Mouse (Mus musculus): Measurements from ENCODE around the gene Chd3. TPM values are rescaled to one million over a fixed set of nuclear protein-coding genes. Genes with fewer than 3 reads are reported as not detected.
A peak's percentile ranks its signal among the peaks of the same experiment; 100 is the strongest.

Gene Chd3
- total RNA-seq, 2 experiments from 2014 or later: 541 to 561 TPM

DNA sequence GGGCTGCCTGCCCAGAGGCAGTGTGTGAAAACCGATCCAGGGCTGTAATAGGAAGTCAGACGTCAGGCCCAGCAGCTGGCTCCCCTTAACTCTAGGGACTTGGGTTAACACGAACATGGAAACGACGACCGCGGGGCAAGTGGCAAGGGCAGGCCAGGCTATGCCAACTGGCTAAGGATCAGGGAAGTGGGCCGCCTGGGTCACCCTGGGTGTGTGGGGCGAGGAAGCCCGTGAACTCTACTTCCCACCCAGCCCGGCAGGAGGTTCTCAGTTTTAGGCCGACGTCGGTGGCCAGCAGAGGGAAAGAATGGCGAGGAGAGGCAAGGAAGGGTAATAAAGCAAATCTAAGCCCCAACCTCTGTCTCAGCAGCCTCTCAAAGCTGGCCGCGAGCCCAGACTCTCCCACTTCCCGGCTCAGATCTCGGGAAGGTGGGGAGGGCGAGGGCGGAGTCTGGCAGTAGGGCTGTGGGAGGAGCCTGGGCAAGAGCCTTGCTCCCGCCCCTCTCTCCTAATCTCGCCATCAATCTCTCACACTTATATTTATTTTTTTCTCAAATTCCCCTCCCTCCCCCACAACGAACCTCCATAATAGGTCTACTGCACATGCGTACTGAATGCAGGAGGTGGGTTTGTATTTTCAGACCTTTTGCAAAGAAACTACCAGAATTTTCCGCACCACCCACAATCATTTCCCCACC is 2.9 kb downstream of the Chd3 start:
- H3K4me3 ChIP-seq: peak overlapping the region; percentile 87
- peak overlapping the region; percentile 99 for H3K27ac ChIP-seq
- TF ChIP-seq CTCF (conservative IDR thresholded peaks at IDR 0.05): peak; percentile 53
- DNase-seq (ENCODE audit: low spot score in 2 of 2): peak; percentile 95 to 97

DNA sequence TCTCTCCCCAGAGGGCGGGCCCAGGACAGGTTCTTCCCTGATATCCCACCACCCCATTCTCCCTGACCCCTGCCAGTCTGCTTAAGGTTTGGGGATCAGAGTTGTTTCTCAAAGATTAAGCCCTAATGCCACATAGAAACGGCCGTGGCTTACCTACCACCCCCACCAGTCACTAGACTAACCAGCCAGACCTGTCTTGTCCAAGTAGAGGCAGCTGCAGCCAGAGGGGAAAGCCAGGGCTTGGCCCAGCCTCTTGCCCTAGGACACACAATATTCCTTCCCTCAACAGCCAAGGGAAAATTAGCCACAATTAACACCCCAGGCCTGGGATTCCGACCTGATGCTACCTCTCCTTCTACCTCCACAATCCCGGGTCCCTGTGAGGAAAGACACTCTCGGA is 3.5 kb downstream of the Chd3 start:
- no peak for DNase-seq (ENCODE audit: low spot score in 2 of 2)
- H3K4me3 ChIP-seq: peak overlapping the region; percentile 87
- no peak for TF ChIP-seq CTCF (conservative IDR thresholded peaks at IDR 0.05)

DNA sequence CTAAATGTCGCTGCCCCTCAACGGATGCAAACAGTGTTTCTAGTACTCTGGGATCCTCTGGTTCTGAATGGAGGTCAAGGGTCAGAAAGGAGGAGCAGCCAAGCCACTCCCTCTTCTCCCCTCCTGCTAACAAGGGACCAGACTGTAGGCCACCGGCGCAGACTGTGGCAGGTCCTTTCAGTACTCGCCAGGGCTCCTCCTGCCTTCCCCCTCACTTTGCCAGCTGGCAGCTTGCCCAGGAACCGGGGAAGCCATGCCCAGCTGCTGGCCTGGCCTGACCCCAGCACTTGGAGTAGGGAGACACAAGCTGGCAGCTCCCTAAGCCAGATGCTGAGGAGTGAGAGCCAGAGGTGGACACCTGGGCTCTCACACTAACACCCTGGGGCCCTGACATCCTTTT is 4.3 kb downstream of the Chd3 start:
- peak; percentile 87 to 91 for DNase-seq (ENCODE audit: low spot score in 2 of 2)
- Histone ChIP-seq H3K27ac (peak overlapping the region; percentile 99), H3K4me3 (peak overlapping the region; percentile 25)
- TF ChIP-seq CTCF (conservative IDR thresholded peaks at IDR 0.05): no peak; the same call in none of the 2 replicates

More for the DNA sequence above, 3.5 kb downstream of the Chd3 start:
- H3K27ac ChIP-seq: peak overlapping the region; percentile 99

DNA sequence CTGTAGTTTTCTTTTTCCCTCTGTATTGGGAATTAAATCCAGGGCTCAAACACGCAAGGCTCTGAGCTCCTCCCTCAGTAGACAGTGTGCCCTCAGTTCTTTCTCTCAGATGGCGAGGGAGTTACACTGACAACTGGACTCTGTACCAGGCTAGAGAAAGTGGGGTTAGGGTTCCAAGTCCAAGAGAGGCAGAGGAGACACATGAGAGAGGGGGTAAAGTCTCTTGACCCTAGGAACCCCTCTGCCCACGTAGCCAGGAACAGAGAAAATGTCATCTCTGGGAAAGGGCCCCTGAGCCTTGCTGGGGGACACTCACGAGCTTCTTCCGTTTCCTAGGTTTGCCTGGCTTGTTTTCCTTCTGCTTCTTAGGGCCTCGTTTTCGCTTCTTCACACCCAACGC is 4.8 kb downstream of the Chd3 start:
- TF ChIP-seq CTCF (conservative IDR thresholded peaks at IDR 0.05): no peak
- Histone ChIP-seq H3K27ac (peak overlapping the region; percentile 99), H3K4me3 (peak overlapping the region; percentile 1; the same call in 1 of the 2 replicates)
- no peak for DNase-seq (ENCODE audit: low spot score in 2 of 2)

DNA sequence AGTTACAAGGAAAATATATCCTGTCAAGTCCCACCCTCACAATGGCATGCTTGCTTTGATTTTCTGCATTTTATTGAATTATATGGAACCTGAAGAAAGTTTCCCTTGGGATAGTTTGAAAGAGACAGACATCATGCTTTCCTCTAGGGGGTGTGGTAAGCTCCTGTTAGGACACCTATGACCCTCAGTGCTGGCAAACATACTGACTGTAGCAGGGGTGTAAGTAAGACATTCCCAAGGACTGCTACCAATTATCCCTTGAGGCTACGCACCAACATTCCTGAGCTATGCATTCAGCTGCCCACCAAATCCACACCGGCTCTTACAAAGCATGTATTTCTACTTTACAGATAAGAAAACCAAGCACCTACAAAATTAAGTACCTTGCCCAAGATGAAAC is 6.7 kb downstream of the Chd3 start:
- TF ChIP-seq CTCF (conservative IDR thresholded peaks at IDR 0.05): peak; percentile 32
- Histone ChIP-seq H3K27ac (no peak overlapping the region), H3K4me3 (no peak overlapping the region)
- DNase-seq (ENCODE audit: low spot score in 2 of 2): no peak

DNA sequence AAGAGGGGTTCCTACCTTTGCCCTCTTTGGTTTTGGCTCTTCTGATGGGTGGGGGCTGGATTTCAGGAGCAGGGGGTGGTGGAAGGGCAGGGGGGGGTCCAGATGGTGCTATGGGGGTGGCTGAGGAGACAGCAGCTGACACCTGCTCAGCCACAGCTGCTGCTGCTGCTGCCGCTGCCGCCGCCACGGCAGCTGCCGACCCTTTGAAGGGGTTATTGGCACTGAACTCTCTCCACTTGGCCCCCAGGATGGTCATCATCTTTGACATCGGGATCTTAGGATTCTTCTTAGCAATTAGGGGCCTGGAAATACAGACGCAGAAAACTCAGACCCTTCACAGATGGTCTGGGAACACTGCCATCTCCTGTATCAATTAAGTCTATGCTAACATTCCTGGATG is 7.2 kb downstream of the Chd3 start:
- no peak for DNase-seq (ENCODE audit: low spot score in 2 of 2)
- no peak overlapping the region for H3K27ac ChIP-seq
- TF ChIP-seq CTCF (conservative IDR thresholded peaks at IDR 0.05): no peak
- no peak overlapping the region for H3K4me3 ChIP-seq

DNA sequence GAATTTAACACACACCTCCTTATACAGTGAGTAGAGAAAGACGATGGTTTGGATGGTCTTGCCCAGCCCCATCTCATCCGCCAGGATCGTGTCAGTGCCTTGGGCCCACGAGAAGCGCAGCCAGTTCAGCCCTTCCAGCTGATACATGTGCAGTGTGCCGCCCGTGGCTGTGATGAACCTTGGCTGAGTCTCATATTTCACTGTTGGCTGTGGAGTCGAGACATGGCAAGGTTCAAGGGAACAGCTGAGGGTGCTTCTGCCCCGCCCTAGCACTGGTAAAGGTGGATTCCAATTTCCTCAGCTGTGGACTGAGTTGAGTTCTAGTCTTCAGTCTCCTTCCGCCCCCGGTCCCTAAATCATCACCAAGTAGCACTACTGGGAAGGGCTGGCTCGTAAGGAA is 11.5 kb downstream of the Chd3 start:
- no peak for DNase-seq (ENCODE audit: low spot score in 2 of 2)
- TF ChIP-seq CTCF (conservative IDR thresholded peaks at IDR 0.05): no peak
- no peak overlapping the region for H3K27ac ChIP-seq
- no peak overlapping the region for H3K4me3 ChIP-seq

DNA sequence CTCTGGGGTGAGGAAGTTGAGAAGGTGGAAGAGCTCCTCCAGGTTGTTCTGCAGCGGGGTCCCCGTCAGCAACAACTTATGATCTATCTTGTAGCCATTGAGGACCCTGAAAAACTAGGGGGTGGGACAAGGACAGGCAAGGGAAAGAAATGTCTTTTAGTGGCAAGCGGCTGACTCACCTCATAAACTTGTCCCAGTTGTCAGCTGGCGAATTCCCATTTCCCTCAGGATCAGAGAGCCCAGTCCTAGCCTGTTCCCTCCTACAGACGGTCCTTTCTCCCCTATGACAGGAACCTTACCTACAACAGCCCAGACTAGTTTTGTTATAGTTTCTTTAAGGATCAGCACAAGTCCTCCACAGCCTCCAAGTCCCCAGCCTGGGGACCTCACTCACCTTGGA is 12.7 kb downstream of the Chd3 start:
- Histone ChIP-seq H3K27ac (no peak overlapping the region), H3K4me3 (no peak overlapping the region)
- DNase-seq (ENCODE audit: low spot score in 2 of 2): no peak
- TF ChIP-seq CTCF (conservative IDR thresholded peaks at IDR 0.05): no peak

DNA sequence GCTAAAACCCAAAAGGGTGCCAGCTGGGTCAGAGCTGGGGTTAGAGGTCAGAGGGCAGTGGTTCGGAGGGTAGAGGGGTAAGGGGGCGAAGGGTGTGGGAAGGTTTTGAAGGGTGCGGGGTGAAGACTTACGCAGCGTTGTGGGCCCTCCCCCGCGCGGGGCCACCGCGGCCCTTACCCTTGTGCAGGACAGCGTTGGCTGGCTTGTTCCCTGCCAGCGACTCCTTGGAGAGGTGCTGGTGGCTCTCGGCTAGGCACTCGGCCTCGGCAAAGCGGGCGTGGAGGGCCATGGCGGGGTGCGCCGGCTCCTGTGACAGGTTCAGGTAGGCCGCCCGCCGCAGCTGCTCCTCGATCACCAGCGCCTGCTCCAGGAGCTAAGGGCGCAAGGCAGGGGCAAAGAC is 22.8 kb downstream of the Chd3 start:
- no peak for TF ChIP-seq CTCF (conservative IDR thresholded peaks at IDR 0.05)
- no peak overlapping the region for H3K27ac ChIP-seq
- no peak for DNase-seq (ENCODE audit: low spot score in 2 of 2)
- no peak overlapping the region for H3K4me3 ChIP-seq

DNA sequence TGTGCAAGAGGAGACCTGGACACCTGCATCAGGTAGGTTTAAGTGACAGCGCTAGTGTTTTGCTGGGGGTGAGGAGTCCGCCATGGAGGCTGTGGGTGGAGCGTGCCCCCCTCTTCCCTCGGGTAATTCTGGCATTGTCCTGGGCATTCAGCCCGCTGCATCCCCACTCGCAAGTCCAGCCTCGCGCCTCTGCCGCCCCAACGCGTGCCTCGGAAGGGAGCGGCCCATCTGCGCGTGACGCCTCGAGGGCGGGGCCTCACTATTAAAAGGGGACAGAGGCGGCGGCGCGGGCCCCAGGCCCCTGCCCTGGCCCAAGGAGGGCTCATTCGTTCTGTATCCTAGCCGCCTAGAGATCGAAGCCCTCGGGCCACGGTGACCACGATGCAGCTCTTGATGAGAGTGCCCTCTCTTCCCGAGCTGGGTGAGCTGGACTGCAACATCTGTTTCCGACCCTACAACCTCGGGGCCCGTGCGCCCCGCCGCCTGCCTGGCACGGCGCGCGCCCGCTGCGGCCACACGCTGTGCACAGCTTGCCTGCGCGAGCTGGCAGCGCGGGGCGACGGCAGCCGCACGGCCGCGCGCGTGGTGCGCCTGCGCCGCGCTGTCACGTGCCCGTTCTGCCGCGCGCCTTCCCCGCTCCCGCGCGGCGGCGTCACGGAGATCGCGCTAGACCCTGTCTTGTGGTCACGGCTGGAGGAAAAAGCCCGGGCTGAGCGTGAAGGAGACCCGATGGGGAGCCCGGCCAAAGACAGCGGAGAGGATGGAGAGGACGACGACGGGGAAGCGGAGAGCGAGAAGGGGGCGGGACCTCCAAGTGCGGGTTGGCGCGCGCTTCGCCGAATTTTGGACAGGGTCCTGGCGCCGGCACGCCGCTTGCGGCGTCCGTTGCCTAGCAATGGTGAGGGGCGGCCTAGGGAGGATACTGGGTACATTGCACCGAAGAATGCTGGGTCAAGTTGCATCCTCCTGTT is 28.8 kb downstream of the Chd3 start, which contains the start of gene Rnf227:
Rnf227 (plus strand) TSS at position 301 of the 971 bp plus-strand sequence.
- TF ChIP-seq CTCF (conservative IDR thresholded peaks at IDR 0.05): no peak
- H3K27ac ChIP-seq: peak within 1 kb of the TSS; percentile 95

DNA sequence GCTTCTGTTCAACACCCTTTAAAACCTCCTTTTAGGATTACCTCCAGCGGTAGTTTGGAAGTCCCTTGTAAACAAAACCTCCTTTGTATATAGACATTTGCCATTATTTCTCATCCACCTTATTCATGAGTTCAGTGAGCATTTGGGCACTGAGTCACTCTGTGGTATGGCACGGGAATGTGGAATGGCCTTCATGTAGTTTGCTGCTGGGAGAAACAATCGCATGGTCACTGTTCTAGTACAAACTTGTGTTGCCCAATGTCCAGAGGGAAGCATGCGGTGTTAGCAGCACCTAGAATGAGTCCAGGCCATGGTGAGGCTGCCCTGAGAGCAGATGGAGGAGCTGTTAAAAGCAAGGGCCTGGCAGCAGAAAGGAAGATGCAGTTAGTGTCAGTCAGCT is 34.4 kb downstream of the Chd3 start:
- H3K27ac ChIP-seq: no peak overlapping the region
- no peak for DNase-seq (ENCODE audit: low spot score in 2 of 2)
- H3K4me3 ChIP-seq: no peak overlapping the region
- TF ChIP-seq CTCF (conservative IDR thresholded peaks at IDR 0.05): no peak

More for the DNA sequence above, 28.8 kb downstream of the Chd3 start, which contains the start of gene Rnf227:
- H3K4me3 ChIP-seq: peak within 1 kb of the TSS; percentile 62
- peak; percentile 61 to 72 for DNase-seq (ENCODE audit: low spot score in 2 of 2)

DNA sequence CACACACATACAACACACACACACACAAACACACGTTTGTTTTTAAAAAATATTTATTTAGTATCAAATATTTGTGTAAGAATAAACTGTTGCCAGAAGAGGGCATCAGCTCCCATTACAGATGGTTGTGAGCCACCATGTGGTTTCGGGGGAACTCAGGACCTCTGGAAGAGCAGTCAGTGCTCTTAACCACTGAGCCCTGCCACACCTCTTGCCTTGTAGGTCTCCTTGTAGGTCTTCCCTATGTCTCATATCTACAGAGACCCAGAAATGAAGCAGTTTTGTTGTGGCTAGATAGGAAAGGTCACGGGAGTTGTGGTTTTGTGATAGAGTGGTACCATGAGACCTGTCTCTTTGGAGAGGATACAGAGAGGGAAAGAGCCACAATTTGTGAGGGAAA is 35.3 kb downstream of the Chd3 start:
- Histone ChIP-seq H3K4me3 (no peak overlapping the region), H3K27ac (0 out of 2 replicates have a peak overlapping the region, but pooled peaks have one; percentile 25)
- TF ChIP-seq CTCF (conservative IDR thresholded peaks at IDR 0.05): peak; percentile 65
- DNase-seq (ENCODE audit: low spot score in 2 of 2): no peak

DNA sequence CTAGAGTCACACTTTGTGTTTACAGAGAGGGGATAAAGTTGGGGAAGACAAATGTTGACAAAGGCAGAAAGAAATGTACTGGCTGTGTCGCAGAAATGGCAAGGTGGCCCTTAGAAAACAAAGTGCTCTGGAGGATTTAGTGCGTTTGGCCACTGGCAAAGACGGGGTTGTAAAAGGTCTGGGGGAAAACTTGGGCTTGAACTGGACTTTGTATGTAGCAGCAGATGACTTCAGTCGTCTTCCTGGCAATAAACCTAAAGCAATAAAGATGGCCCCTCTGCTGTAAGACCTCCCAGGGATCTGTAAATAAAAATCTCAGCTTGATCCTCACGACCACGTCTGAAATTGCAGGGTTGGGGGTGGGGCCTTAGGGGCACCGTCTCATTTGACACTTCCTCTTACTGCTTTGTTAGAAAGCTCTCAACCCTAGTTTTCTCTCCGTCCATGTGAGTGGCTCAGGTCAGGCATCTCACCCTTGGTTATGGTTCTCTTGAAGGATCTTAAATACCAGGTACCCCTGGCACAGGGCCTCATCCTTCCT is 36.4 kb downstream of the Chd3 start:
- Histone ChIP-seq H3K4me3 (no peak overlapping the region), H3K27ac (peak overlapping the region; percentile 83)
- no peak for TF ChIP-seq CTCF (conservative IDR thresholded peaks at IDR 0.05)
- DNase-seq (ENCODE audit: low spot score in 2 of 2): no peak

Data from layer of hippocampus, adult 2 months (tissue).